Mouse (Mus musculus) megakaryocyte, embryonic 14.5 days (primary cell): ENCODE results near the gene Gdap1l1.

Source experiments
- FLI1 ChIP-seq: IDR thresholded peaks from 2 replicates; pipeline ENCODE4 v1.6.1; 2012; ENCODE audit warnings: low read length, inconsistent platforms, mixed read lengths
- GATA1 ChIP-seq: IDR thresholded peaks from 3 replicates; pipeline ENCODE4 v1.6.1; 2012; ENCODE audit warnings: mixed read lengths, low read length, inconsistent platforms, borderline replicate concordance

- TF ChIP-seq FLI1 (no peak), GATA1 (no peak)
Observed at GRCm38 (mm10) chr2:163422895-163423660, 15.2 kb upstream of the Gdap1l1 start.
